Mouse (Mus musculus) thymus, postnatal 4 days (tissue): ENCODE measurements around the gene Sez6l.

Experiments used
- DNase-seq: peaks from one replicate; pipeline ENCODE4 v3.0.0; 2021

The Sez6l gene

DNA sequence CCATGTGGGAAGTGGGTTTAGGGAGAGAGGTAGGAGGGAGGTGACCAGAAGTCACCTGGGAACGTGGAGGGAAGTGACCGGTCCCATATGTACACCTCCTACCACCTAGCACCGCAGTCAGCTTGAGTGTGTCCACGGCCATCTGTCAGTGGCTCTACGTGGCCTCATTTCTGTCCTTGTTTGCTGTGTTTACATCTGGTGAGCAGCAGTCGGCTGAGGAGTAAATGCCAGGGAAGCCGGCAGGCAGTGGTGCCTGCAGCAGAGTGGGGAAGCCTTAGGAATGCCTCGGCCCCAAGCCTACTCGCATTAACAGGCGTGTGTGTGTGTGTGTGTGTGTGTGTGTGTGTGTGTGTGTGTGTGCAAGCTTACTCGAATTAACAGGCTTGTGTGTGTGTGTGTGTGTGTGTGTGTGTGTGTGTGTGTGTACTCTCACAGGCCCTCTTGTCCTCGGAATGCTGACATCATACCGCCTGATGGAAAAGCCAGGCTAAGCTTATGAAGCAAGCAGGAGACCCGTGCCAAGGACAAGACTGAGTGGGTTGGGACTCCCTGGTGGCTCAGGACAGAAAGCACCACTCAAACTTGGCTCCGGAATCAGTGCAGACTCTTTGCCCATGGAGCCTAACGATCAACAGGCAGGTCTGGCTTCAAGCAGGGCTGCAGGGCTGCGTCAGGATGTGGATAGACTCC lies 194.2 kb downstream of the Sez6l start:
- DNase-seq = no peak

DNA sequence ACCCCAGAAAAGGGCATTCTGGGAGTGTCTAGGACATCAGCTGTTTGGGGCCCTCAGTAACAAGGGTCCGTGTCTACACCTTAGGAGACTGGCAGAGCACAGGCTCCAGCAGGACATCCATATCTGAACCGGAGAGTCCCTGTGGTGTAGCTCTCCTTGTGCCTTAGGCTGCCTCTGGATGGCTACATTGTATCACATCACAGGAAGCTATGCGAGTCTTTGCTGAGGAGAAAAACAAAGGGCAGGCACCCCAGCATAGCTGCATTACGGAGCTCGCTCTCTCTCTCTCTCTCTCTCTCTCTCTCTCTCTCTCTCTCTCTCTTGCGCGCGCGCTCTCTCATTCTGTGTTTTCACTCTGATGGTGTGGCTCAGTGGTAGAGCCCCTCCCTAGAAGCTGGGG lies 194.9 kb downstream of the Sez6l start:
- DNase-seq = no peak

DNA sequence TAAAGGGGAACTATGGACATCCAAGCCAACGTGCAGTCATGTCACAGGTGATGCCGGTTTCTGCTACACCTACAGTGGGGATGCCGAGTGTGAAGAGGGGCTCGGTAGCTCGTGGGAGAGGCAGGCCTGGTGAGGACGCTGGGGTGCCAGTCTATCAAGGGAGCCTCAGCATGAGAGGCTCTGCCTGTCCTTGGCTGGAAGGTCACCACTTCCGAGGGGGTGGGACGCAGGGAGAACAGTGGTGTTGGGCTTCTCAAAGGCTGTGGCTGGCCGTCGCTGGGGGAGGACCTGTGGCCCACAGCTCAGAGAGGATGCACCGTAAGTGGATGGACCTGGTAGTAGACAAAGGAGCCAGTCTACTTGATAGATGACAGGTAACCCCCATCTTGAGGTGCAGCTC lies 195.8 kb downstream of the Sez6l start:
- DNase-seq = no peak

DNA sequence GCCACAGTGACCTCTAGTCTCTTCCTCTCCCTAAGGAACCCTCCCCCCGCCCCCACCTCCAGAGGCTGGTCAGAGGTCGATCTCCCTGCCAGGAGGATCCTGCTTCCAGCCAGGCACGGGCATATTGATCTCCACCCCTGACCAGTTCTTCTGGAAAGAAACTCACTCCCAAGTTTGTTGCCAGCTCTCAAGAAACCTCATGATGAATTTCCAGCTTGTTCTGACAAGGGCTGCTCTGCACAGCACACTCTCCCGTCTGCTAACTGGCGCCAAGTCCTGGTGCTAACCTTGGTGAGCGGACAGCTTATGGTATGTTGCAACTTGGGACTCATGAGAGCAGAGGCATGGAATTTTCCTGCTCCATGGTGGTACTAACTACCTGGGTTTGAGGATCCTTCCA lies 198.3 kb downstream of the Sez6l start:
- no peak for DNase-seq

DNA sequence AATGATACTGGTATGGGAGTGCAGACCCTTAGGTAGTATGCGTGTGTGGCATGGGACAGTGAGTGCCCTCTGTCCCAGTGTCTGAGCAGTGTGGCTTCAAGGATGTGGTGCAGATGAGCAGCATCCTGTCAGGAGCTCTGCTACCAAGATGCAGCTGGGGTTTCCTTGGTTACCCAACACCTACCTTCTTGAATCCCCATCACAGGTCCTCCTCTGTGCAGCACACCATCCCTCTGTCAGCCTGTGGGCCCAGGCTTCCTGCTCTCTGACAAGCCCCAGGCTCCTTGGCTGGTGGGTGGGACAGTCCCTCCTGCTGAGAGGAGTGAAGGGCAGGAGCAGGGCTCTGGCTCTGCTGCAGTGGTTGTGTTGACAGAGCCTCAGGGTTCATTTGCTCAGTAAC lies 199.6 kb downstream of the Sez6l start:
- no peak for DNase-seq

DNA sequence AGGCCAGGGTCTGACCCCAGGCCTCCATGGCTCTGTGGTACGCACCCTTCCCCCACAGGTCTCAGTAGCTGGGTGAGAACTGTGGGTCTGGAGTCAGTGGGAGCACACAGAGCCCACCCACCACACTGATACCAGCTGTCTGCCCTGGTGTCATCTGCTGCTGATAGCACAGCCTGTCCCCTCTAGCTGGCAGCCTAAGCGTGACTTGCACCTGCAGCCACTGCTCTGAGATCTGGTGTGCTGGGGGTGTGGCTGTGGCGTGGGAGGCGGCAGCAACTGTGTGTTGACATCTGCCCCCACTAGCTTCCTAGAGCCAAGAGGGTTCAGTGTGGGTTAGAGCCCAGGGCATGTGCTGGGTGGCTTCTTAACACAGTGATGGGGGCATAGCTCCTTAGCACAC lies 200.9 kb downstream of the Sez6l start:
- DNase-seq = peak; percentile 33

DNA sequence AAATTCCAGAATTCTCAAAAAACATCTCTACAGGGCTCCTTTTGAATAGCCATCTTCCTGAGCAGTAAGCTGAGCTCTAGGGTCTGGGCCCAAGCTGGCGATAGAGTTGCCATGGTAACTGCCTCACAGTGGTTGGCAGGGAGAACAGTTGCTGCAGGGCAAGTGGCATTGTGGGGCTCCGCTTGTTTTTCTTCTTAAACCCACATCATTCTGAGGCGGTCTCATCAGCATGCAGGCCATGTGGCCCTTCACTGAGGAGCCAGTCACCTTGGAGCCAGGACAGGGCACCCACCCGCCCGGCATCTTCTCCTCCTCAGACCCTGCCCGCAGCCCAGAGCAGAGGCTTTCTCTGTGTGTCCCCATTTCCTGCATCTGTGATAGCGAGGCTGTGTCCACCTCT lies 205.1 kb downstream of the Sez6l start:
- DNase-seq = no peak

DNA sequence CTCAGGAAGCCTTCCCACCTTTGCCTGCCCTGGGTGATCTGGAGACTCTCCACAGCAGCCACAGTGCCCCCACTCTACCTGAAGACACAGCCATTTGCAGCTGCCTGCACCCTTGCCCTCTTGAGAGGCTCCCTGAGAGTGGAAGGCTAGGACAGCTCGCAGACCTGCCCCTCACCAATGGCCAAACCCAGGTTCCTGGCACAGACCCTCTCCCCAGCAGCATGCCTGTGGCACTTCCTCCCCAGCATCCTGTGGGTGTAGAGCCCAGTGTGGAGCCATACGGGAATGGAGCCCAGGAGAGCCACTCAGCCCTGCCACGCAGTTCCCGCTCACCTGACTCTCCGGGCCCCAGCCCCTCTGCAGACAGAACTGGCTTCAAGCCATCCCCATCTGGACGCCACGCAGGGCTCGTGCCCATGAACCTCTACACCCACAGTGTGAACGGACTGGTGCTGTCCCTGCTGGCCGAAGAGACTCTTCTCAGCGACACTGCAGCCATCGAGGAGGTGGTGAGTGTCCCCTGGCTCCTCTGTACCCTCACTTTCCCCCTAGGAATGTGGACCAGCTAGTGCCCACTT lies 206.7 kb downstream of the Sez6l start:
- DNase-seq = no peak

DNA sequence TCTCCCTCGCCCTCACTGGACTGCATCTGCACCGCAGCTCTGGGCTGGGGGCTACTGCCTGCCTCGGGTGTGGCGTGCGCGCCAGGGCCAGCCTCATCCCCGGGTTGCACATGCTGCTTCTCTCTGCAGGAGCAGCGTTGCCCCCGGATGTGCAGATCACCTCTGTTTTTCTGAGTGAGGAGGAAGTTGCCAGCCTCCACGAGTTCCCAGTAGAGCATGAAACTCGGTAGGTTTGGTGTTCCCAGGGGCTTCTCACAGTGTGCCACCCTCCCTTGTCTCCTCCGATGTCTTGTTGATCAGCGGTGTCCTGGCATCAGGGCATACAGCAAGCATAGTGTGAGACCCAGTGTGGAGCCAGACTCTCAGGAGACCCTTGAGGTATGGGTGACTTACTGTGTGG lies 207.7 kb downstream of the Sez6l start:
- DNase-seq = no peak
